8 mouse cellular contexts compared by ENCODE assay signal in the genomic region with DNA sequence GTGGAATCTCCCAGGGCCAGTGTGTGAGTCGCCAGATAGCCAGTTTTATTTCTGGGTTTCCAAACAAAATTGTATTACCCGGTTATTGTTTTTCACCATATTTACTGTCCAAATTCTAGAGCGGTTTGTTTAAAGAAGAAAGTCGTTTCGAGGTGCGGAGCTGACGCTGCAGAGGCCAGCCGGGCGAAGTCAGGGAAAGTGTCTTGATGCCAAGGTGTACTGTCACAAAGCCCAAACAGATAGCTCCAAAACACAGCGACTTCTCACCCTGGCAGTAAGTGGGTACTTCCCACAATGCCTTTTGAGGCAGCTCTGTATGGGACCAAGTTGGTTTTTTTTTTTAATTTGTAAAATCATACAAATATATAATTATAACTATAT.
DNase-seq lines count a peak whose midpoint lies in the region; ATAC-seq and TF ChIP-seq lines count a peak whose summit lies in the region.

No protein-coding gene starts in this region.

- peak overlapping the region; percentile 77 for H3K27ac ChIP-seq in layer of hippocampus, adult 2 months
- H3K27ac ChIP-seq in hindbrain, embryonic 14.5 days: peak overlapping the region; percentile 83
- H3K27ac ChIP-seq in midbrain, embryonic 16.5 days (ENCODE audit: low read length): peak overlapping the region; percentile 78

- WGBS in hindbrain, embryonic 14.5 days: 14% methylated on average over 10 of the region's 10 CpGs
- 16% methylated on average over 10 of the region's 10 CpGs for WGBS in midbrain, embryonic 16.5 days

- no peaks in the 10 kb centered on the region for H3K9me3 ChIP-seq in hindbrain, embryonic 14.5 days (ENCODE audit: control insufficient read depth, low read length)
- no peaks in the 10 kb centered on the region for H3K9me3 ChIP-seq in midbrain, embryonic 16.5 days (replicated peaks; ENCODE audit: control insufficient read depth, low read length, poor library complexity, severe bottlenecking)

- peak overlapping the region; percentile 23 for H3K4me3 ChIP-seq in layer of hippocampus, adult 2 months
- H3K4me3 ChIP-seq in hindbrain, embryonic 14.5 days (replicated peaks; ENCODE audit: low read length): no peak overlapping the region
- no peak overlapping the region for H3K4me3 ChIP-seq in midbrain, embryonic 16.5 days (ENCODE audit: low read depth, low read length)

- TF ChIP-seq CTCF in layer of hippocampus, adult 2 months (conservative IDR thresholded peaks at IDR 0.05): no peak

- 0 out of 2 replicates have a peak, but pooled peaks have one; percentile 12 for ATAC-seq in cerebellum, adult (ENCODE audit: insufficient number of reproducible peaks, low FRiP score, low TSS enrichment)
- ATAC-seq in hindbrain, embryonic 14.5 days (ENCODE audit: low FRiP score): no peak
- no peak for ATAC-seq in midbrain, embryonic 16.5 days

- H3K36me3 ChIP-seq in hindbrain, embryonic 14.5 days (replicated peaks; ENCODE audit: control insufficient read depth, insufficient read depth): no peaks in the 10 kb centered on the region
- H3K36me3 ChIP-seq in midbrain, embryonic 16.5 days (ENCODE audit: control insufficient read depth, insufficient read depth, low read length): no peaks in the 10 kb centered on the region

- H3K9ac ChIP-seq in hindbrain, embryonic 14.5 days: peak overlapping the region; percentile 25; the same call in 1 of the 2 replicates
- no peak overlapping the region for H3K9ac ChIP-seq in midbrain, embryonic 16.5 days (ENCODE audit: low read depth, low read length)

- 0 out of 2 replicates have a peak overlapping the region, but pooled peaks have one; percentile 15 for H3K4me2 ChIP-seq in hindbrain, embryonic 14.5 days (replicated peaks)
- no peak overlapping the region; the same call in 1 of the 2 replicates for H3K4me2 ChIP-seq in midbrain, embryonic 16.5 days (ENCODE audit: low read length)

- no peak for DNase-seq in cerebellum, adult 8-10 months
- no peak for DNase-seq in layer of hippocampus, adult 2 months (ENCODE audit: low spot score in 2 of 2)
- DNase-seq in layer of hippocampus, adult 11-12 months (ENCODE audit: low spot score): no peak
- no peak for DNase-seq in hindbrain, embryonic 14.5 days (ENCODE audit: low spot score)
- DNase-seq in thymus, postnatal 25 days: no peak
- DNase-seq in spleen, adult 18-20 months: no peak

- no peaks in the 10 kb centered on the region for H3K27me3 ChIP-seq in hindbrain, embryonic 14.5 days (ENCODE audit: control insufficient read depth, insufficient read depth, low read length)
- H3K27me3 ChIP-seq in midbrain, embryonic 16.5 days (ENCODE audit: control insufficient read depth, insufficient read depth, low read depth, low read length): no peaks in the 10 kb centered on the region

- peaks cover 27% of the 10 kb centered on the region for H3K4me1 ChIP-seq in hindbrain, embryonic 14.5 days (replicated peaks; ENCODE audit: control insufficient read depth, insufficient read depth, low read length)
- H3K4me1 ChIP-seq in midbrain, embryonic 16.5 days (ENCODE audit: control insufficient read depth, insufficient read depth, low read length): peaks cover 25% of the 10 kb centered on the region
